Mouse (Mus musculus) olfactory bulb, adult 2 months (tissue): Measurements from ENCODE around the gene Ssh1. TPM values are rescaled to one million over a fixed set of nuclear protein-coding genes. Genes with fewer than 3 reads are reported as not detected.

Experiments used
- H3K27ac ChIP-seq: fragments of 200-500 bp; 2 replicates; pipeline ENCODE4 v1.5.1; 2012; ENCODE audit warnings: low read depth, low read length; ENCODE audit not compliant: insufficient read depth
- H3K4me1 ChIP-seq: fragments of 200-500 bp; 2 replicates; pipeline ENCODE4 v1.6.1; 2012; ENCODE audit warnings: low read length; ENCODE audit not compliant: control insufficient read depth, insufficient read depth
- H3K4me3 ChIP-seq: fragments of 200-500 bp; 2 replicates; pipeline ENCODE4 v1.5.1; 2012; ENCODE audit warnings: mild to moderate bottlenecking, low read depth, low read length, moderate library complexity; ENCODE audit not compliant: insufficient read depth
- CTCF ChIP-seq: fragments of 200-500 bp; IDR thresholded peaks from 2 replicates; pipeline ENCODE4 v1.5.1; 2012; ENCODE audit warnings: low read depth, mild to moderate bottlenecking, low read length, moderate library complexity; ENCODE audit not compliant: insufficient read depth
- POLR2A ChIP-seq: fragments of 200-500 bp; IDR thresholded peaks from 2 replicates; pipeline ENCODE4 v1.6.1; 2012; ENCODE audit warnings: mild to moderate bottlenecking, low read depth, low read length, moderate library complexity; ENCODE audit not compliant: insufficient read depth
- WGBS: fragments of 180-500 bp; shearing (Covaris S2); methylation state at CpG from one replicate; pipeline ENCODE4 v1.1.7; 2018; 5-methylcytosine and 5-hydroxymethylcytosine counted together
- polyA plus RNA-seq: library from polyadenylated mRNA; stranded (reverse); fragments of >200 nt; gene quantifications from 2 replicates; pipeline ENCODE4 v1.2.4, GENCODE M21; 2012; ENCODE audit warnings: low replicate concordance; ENCODE audit not compliant: missing spikeins, insufficient read depth, insufficient read length

Ssh1 gene
- polyA plus RNA-seq, 1 experiment, result not detected

GRCm38 (mm10) chr5:113960416-113960815, 33.3 kb downstream of the Ssh1 start:
- 80% methylated on average over 8 of the region's 8 CpGs for WGBS
- H3K27ac ChIP-seq, result no peak overlapping the region
- peaks cover 8% of the 10 kb centered on the region for H3K4me1 ChIP-seq
- H3K4me3 ChIP-seq, result no peak overlapping the region
- TF ChIP-seq CTCF (no peak), POLR2A (no peak)

GRCm38 (mm10) chr5:113959039-113959438, 34.7 kb downstream of the Ssh1 start:
- TF ChIP-seq POLR2A, result no peak
- TF ChIP-seq CTCF, result no peak
- WGBS, result 46% methylated on average over 6 of the region's 6 CpGs
- H3K4me1 ChIP-seq, result peaks cover 2% of the 10 kb centered on the region
- H3K27ac ChIP-seq, result no peak overlapping the region
- no peak overlapping the region for H3K4me3 ChIP-seq

GRCm38 (mm10) chr5:113956510-113956909, 37.2 kb downstream of the Ssh1 start:
- WGBS, result 7% methylated on average over 4 of the region's 4 CpGs
- Histone ChIP-seq H3K4me3 (no peak overlapping the region), H3K4me1 (peaks cover 3% of the 10 kb centered on the region), H3K27ac (no peak overlapping the region)
- TF ChIP-seq POLR2A, result no peak
- peak; percentile 95 for TF ChIP-seq CTCF

- WGBS, result 85% methylated on average over 8 of the region's 8 CpGs
These were observed 38.0 kb downstream of the Ssh1 start for GRCm38 (mm10) chr5:113955691-113956090.

GRCm38 (mm10) chr5:113955281-113955680, 38.4 kb downstream of the Ssh1 start:
- Histone ChIP-seq H3K4me3 (no peak overlapping the region), H3K27ac (no peak overlapping the region), H3K4me1 (peaks cover 10% of the 10 kb centered on the region)
- WGBS, result 79% methylated on average over 5 of the region's 5 CpGs
- TF ChIP-seq POLR2A, result no peak
- no peak for TF ChIP-seq CTCF

More at GRCm38 (mm10) chr5:113955691-113956090, 38.0 kb downstream of the Ssh1 start:
- Histone ChIP-seq H3K27ac (no peak overlapping the region), H3K4me1 (peaks cover 9% of the 10 kb centered on the region), H3K4me3 (no peak overlapping the region)
- TF ChIP-seq POLR2A, result no peak
- no peak for TF ChIP-seq CTCF

GRCm38 (mm10) chr5:113954421-113954820, 39.3 kb downstream of the Ssh1 start:
- WGBS, result 11% methylated on average over 7 of the region's 7 CpGs
- H3K4me3 ChIP-seq, result no peak overlapping the region
- peaks cover 10% of the 10 kb centered on the region for H3K4me1 ChIP-seq
- no peak overlapping the region for H3K27ac ChIP-seq
- TF ChIP-seq POLR2A (no peak), CTCF (peak; percentile 84)

- WGBS, result 94% methylated on average over 10 of the region's 10 CpGs
- TF ChIP-seq POLR2A (no peak), CTCF (no peak)
- no peak overlapping the region for H3K4me3 ChIP-seq
- peaks cover 10% of the 10 kb centered on the region for H3K4me1 ChIP-seq
- no peak overlapping the region for H3K27ac ChIP-seq
These were observed 41.2 kb downstream of the Ssh1 start for GRCm38 (mm10) chr5:113952519-113952918.

DNA sequence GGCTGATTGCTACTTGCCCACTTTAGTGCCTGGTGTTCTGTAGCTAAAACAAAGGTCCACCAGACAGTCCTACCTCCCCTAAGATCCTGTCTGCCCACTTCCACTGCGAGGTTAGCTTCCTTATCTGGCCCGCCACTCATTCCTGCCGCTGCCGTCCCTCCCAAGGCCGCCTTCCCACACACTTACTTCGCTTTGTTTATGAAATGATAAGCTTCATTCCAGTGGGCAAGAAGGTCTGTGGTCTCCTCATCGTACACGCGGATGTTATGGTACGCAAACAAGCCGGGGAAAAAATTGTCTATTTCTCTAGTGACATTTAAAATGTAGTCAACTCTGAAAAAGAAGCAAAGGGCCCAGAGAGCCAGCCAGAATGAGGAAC, 42.0 kb downstream of the Ssh1 start:
- TF ChIP-seq POLR2A (no peak), CTCF (no peak)
- 92% methylated on average over 11 of the region's 11 CpGs for WGBS

DNA sequence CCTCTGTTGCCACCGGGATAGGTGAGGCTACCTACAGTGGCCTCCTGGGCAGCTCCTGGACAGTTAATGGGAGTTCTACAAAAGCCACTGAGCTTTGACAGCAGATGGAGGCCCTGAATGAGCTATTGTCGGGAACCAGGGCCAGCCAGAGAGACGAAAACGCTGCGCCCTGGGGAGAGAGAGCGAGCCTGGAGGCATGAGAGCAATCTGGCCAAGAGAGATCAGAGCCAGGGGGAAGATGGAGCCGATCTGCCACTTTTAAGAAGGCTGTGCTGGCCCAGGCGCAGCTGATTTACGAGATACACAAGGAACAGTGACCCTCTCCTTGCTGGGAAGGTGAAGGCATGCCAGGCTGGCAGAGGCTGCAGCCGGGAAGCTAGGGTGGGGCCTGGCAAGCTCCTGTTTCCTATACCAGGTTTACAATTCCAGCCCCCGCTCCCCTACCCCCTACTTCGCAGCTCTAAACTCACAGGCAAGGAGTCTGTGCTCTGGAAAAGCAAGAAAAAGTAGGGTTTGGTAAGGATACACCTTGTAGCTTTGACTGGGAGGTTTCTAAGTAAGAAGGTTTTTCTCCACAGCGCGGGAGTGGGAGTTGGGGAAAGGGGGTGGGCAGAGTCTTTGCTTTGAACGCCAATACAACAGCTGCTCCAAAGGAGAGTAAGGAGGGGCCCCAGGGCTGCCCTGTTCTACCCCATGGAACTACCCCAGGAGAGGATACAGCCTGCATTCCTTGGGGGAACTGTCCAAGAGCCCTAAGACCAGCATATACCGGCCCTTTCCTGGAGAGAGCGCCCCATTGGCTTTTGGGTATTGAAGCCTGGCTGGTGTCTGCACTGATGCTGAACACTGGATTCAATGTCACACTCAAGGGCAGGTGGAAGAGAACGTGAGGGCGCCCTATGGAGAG, 42.7 kb downstream of the Ssh1 start:
- H3K4me3 ChIP-seq, result no peak overlapping the region
- peaks cover 10% of the 10 kb centered on the region for H3K4me1 ChIP-seq
- TF ChIP-seq CTCF (no peak), POLR2A (no peak)
- H3K27ac ChIP-seq, result no peak overlapping the region
- 70% methylated on average over 19 of the region's 19 CpGs for WGBS

More for the DNA sequence above, 42.0 kb downstream of the Ssh1 start:
- Histone ChIP-seq H3K4me1 (peaks cover 10% of the 10 kb centered on the region), H3K27ac (no peak overlapping the region), H3K4me3 (no peak overlapping the region)

- H3K27ac ChIP-seq, result no peak overlapping the region
- TF ChIP-seq CTCF (no peak), POLR2A (no peak)
- peaks cover 10% of the 10 kb centered on the region for H3K4me1 ChIP-seq
- WGBS, result 65% methylated on average over 17 of the region's 17 CpGs
- H3K4me3 ChIP-seq, result no peak overlapping the region
These were observed 43.6 kb downstream of the Ssh1 start for GRCm38 (mm10) chr5:113950133-113950532.
